Mouse (Mus musculus) layer of hippocampus, postnatal 25 days (tissue): Measurements from ENCODE around the gene Zkscan3. TPM values are rescaled to one million over a fixed set of nuclear protein-coding genes. Genes with fewer than 3 reads are reported as not detected.

Experiments
- DNase-seq, 2 experiments: peaks; one replicate each; pipeline ENCODE4 v3.0.0; 2022; ENCODE audit warnings: mixed read lengths in 2 of 2, low spot score in 1 of 2; ENCODE audit errors: extremely low spot score in 1 of 2
- microRNA-seq, 2 experiments: library from miRNA; unstranded; fragments of <30 nt; microRNA quantifications; one replicate each; pipeline ENCODE4 v1.2.0; 2021
- total RNA-seq, 2 experiments: library from RNA; stranded (reverse); gene quantifications; 2 replicates each; pipeline ENCODE4 v1.2.3; 2021

Gene Zkscan3
- total RNA-seq, 2 experiments from 2014 or later, result 35.6 to 42.4 TPM

DNA sequence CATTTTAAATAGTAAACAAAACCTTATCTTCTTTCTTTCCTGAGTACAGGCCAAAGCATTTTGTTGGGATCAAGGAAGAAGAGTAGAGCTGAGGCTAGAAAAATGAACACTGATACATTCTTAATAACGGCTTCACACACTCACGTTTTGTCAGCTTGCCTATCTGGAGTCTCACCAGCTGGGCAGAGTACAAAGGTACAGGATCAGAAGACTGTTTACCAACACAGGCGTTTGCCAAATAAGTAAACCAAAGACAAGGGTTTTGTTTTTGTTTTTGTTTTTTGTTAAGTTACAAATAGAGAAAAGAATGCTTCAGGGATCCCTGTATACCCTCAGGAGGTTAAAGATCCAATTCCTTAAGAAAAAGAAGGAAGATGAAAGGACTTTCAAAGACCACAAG is 1.4 kb downstream of the Zkscan3 start:
- no peak for DNase-seq

DNA sequence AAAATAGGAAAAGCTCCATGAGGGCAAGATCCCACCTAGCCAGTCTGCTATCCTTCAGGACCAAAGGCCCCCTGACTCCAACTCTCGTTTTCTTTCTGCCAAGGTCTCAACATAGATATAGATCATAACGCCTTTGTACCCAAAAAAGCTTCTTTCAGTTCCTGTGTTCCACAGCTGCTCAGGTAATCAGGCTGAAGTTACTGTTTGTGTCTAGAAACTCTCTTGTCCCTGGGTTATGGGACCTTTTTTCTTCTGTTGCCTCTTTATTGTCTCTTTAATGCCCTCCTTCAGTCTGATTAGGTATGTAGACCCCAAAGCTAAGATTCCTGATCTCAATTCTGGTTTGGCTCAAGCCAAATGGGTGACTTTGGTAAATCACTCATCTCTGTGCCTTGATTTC is 5.1 kb downstream of the Zkscan3 start:
- no peak for DNase-seq

DNA sequence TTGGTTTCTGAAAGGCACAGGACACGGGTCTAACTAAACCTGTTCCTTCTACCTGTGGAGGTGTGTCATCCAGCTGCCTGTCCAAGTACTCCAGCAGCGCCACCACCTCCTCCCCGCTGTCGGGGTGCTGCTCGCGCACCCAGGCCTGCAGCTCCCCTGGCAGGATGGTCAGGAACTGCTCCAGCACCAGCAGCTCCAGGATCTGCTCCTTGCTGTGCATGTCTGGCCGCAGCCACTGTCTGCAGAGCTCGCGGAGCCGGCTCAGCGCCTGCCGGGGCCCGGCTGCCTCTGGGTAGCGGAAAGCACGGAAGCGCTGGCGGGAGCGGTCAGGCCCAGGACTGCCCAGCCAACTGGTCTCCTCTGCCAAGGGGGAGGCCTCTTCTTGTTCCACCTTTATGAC is 6.5 kb downstream of the Zkscan3 start:
- peak in 1 of 2 experiments; percentile 22 for DNase-seq

DNA sequence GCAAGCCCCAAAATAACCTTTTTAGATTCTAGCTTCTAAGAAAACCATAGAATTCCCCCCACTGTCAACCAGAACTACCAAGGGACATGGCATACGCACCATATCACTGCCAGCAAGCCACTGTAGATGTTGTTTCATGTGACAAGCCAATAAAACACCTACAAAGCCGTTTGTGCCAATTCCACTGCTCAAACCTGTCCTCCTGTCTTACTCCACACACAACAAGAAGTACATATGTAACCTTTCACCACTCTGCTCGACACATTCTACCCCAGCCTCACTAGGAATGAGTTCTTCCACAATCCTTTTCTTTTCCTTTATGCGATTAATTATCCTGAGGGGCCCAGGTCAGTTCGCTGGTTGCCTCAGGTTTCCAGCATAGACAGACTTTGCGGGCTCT is 6.9 kb downstream of the Zkscan3 start:
- DNase-seq, result no peak

DNA sequence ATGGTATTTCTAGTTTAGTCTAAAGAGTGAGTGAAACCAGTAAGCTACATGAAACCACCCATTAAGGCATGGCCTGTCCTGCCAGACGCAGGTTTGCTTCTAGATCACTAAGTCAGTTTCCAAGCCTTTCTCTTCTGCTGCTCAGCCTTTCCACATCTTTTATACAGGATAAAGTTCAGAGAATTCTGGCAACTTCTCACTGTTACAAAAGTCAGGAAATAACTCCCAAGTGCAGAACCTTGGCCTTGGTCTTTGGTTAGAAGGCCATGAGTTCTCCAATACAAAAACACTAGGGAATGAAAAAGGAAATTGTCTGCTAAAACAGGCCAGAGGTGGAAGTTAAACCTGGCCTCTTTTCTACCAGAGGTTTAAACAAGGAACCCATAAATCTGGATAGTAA is 7.3 kb downstream of the Zkscan3 start:
- DNase-seq, result no peak

DNA sequence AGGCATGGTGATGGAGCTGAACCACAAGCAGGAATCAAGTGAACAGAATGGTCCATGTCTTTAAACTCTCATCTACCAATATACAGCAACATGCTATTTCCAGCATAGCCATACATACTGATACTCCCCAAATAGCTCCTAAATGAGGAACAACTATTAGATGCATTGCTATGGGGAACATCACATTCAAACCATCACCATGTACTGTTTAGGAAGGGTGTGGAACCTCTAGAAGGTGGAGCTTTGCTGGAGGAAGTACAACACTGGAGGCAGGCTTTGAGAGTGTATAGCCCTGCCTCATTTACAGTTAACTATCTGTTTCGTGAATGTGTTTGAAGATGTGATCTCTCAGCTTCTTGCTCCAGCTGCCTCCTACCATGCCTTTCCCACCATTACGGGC is 24.8 kb downstream of the Zkscan3 start:
- DNase-seq, result no peak

DNA sequence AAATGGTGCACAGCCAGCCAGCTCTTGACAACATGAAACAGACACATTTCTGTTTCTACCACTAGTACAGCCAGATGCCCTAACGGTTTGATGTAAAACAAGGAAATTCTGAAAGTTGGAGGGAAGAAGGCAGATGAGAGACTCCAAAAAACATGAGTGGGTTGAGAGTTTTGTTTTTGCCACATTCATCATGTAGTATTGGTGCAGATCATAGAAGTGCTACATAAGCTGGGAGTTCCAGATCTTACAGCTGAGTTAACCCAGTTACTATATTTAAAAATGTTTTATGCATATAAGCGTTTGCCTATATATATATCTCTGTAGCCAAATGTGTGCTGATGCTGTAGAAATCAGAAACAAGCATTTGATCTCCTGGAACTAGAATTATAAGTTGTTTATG is 29.9 kb downstream of the Zkscan3 start:
- no peak for DNase-seq

DNA sequence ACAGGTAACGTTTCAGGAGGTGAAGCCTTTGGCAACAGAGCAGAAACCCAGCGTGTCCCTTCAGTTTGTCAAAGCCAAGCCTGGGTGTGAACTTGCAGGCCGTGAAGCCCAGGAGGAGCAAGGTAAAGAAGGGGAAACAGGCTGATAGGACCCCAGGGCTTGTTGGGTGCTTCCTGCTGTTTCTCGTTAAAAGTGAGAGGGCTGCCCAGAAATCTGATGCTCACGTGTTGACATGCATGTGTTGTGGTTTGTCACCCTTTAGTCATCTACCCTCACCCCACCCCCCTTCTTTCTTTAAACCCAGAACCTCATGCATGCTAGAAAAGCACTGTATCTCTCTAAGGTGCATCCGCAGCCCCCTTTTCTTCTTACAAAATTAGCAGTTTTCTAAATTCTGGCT is 35.9 kb downstream of the Zkscan3 start:
- no peak for DNase-seq

DNA sequence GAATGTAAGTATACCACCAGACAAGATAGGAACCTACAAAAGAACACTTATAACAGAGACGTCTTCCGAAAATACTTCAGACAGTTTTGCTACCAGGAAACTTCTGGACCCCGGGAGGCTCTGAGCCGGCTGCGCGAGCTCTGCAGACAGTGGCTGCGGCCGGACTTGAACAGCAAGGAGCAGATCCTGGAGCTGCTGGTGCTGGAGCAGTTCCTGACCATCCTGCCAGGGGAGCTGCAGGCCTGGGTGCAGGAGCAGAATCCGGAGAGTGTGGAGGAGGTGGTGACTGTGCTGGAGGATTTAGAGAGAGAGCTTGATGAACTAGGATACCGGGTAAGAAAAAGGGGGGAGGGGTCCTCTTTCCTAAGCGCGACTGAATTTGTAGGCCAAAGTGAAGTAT is 38.8 kb downstream of the Zkscan3 start:
- DNase-seq, result no peak

DNA sequence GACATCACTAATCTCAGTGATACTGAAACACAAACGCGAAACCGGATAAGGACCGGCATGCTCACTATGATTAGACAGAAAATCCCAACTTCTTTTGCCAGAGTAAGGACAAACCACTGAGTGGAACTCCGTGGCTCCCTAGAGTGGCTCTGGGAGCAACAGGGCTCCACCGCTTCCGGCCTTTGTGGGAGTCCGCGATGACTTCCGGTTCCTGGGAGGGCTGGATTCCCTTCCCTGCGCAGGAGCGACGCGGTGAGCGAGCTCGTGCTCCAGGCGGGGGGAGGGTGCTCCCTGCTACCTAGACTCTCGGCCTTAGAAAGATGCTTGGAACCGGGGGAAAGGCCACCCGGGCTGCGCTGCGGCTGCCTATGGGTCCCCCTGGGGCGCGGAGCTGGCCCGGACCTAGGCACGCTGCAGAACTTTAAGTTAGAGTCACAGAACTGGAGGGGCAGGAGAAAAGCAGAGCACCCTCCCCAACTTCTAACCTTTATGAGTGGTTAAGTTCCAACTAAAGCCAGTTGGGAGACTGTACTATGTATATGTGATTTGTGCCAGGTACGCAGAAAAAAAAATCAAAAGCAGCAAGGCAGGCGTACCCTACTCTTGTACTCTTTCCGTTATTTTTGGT is 39.8 kb downstream of the Zkscan3 start, which contains the start of gene Zscan12:
TSS of gene Zscan12 (plus strand) at position 200 of the 628 bp plus-strand sequence.
- peak; percentile 65 to 70 for DNase-seq

DNA sequence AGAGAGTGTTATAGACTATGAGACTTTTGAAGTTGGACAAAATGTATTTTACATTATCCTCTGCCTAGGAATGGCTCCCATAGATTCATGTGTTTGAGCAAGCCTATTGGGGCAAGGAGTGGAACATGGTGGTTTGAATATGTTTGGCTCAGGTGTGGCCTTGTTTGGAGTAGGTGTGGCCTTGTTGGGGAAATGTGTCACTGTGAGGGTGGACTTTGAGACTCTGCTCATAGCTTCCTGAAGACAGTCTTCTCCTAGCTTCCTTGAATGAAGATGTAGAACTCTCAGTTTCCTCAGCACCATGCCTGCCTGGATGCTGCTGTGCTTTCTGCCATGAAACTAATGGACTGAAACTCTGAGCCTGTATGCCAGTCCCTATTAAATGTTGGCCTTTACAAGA is 52.0 kb downstream of the Zkscan3 start:
- DNase-seq, result no peak

DNA sequence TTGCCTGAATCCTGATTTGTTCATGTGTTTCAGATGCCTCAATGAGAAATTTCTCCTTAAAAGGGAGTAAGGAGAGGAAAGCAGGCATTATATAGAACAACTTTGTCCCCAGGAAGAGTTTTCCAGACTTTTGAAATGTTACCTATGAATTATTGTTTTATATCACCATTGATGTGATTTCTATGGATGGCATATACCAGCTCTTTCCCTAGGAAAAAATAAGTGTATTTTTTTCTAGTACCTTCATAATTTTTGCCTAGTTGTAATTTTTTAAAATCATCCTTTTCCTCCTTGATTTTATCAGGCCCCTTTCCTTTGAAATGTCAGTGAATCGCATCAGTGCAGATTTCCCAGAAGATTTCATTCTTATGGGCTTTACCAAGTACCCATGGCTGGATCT is 55.9 kb downstream of the Zkscan3 start, which contains the start of gene Olfr1367:
TSS of gene Olfr1367 (plus strand) at position 301 of the 400 bp plus-strand sequence.
- no peak for DNase-seq

Small RNA genes lying within 50 kb of the gene (microRNA-seq; reads per million reads assigned to microRNA genes)
- gene Mir1896, result 0 reads per million in 2 experiments
- 0 to 0.18 reads per million in 2 experiments for gene Mir6942

Other genes with a start within 250 kb of the Zkscan3 start
- 10 to 100 TPM; 37.8 to 42.2 TPM for gene Trim27, start 223.3 kb downstream of the Zkscan3 start, total RNA-seq
- gene Gpx5, start 110.0 kb downstream of the Zkscan3 start, total RNA-seq, result not detected
- not detected for gene Gpx6, start 90.6 kb downstream of the Zkscan3 start, total RNA-seq
- gene Olfr1367, start 55.8 kb downstream of the Zkscan3 start, total RNA-seq, result not detected
- 1 to 10 TPM; 8.5 to 9.7 TPM for gene Zscan12, start 39.9 kb downstream of the Zkscan3 start, total RNA-seq
- gene Pgbd1, start 38.3 kb upstream of the Zkscan3 start, total RNA-seq, result 1 to 10 TPM; 1.2 to 1.8 TPM
- 10 to 100 TPM; 45.3 to 47.3 TPM for gene Zscan26, start 51.0 kb upstream of the Zkscan3 start, total RNA-seq
- gene Nkapl, start 65.8 kb upstream of the Zkscan3 start, total RNA-seq, result 1 to 10 TPM in 1 of 2 experiments, under 1 TPM in 1; 0.91 to 1.6 TPM
- 1 to 10 TPM; 5.8 to 6.7 TPM for gene Zkscan4, start 76.2 kb upstream of the Zkscan3 start, total RNA-seq
- gene Gm10065, start 76.7 kb upstream of the Zkscan3 start, total RNA-seq, result not detected
- gene AK157302, start 92.5 kb upstream of the Zkscan3 start, total RNA-seq, result 10 to 100 TPM; 21.2 to 24.4 TPM
- gene Gm11273, start 98.7 kb upstream of the Zkscan3 start, total RNA-seq, result 10 to 100 TPM; 68.8 to 76.1 TPM
- gene Zkscan8, start 128.4 kb upstream of the Zkscan3 start, total RNA-seq, result 10 to 100 TPM; 16.4 to 17.0 TPM
- not detected for gene Olfr1366, start 140.1 kb upstream of the Zkscan3 start, total RNA-seq
- gene Olfr1535, start 157.1 kb upstream of the Zkscan3 start, total RNA-seq, result not detected
- gene Olfr1364, start 179.0 kb upstream of the Zkscan3 start, total RNA-seq, result not detected
- not detected for gene Olfr1362, start 211.3 kb upstream of the Zkscan3 start, total RNA-seq
- not detected for gene Olfr11, start 239.8 kb upstream of the Zkscan3 start, total RNA-seq